Mouse (Mus musculus) heart, adult 2 months (tissue): ENCODE results near the gene H3f3b.

Experiments
- CTCF ChIP-seq: fragments of 200-600 bp; IDR thresholded peaks from 2 replicates; pipeline ENCODE4 v1.8.1; 2022; ENCODE audit warnings: antibody characterized with exemption, mild to moderate bottlenecking, moderate library complexity
- EP300 ChIP-seq: fragments of 200-500 bp; IDR thresholded peaks from 2 replicates; pipeline ENCODE4 v1.6.1; 2011; ENCODE audit warnings: low read depth, low read length, control low read depth; ENCODE audit not compliant: insufficient read depth
- POLR2A ChIP-seq: fragments of 200-500 bp; IDR thresholded peaks from 2 replicates; pipeline ENCODE4 v1.6.1; 2011; ENCODE audit warnings: mild to moderate bottlenecking, low read depth, low read length, control low read depth; ENCODE audit not compliant: insufficient read depth

GRCm38 (mm10) chr11:116043286-116043685 is 15.5 kb upstream of the H3f3b start:
- TF ChIP-seq CTCF: no peak
- no peak for TF ChIP-seq POLR2A
- TF ChIP-seq EP300: no peak
